Mouse (Mus musculus): ENCODE data around the gene Hist1h2ab.
A peak's percentile ranks its signal among the peaks of the same experiment; 100 is the strongest.

DNA sequence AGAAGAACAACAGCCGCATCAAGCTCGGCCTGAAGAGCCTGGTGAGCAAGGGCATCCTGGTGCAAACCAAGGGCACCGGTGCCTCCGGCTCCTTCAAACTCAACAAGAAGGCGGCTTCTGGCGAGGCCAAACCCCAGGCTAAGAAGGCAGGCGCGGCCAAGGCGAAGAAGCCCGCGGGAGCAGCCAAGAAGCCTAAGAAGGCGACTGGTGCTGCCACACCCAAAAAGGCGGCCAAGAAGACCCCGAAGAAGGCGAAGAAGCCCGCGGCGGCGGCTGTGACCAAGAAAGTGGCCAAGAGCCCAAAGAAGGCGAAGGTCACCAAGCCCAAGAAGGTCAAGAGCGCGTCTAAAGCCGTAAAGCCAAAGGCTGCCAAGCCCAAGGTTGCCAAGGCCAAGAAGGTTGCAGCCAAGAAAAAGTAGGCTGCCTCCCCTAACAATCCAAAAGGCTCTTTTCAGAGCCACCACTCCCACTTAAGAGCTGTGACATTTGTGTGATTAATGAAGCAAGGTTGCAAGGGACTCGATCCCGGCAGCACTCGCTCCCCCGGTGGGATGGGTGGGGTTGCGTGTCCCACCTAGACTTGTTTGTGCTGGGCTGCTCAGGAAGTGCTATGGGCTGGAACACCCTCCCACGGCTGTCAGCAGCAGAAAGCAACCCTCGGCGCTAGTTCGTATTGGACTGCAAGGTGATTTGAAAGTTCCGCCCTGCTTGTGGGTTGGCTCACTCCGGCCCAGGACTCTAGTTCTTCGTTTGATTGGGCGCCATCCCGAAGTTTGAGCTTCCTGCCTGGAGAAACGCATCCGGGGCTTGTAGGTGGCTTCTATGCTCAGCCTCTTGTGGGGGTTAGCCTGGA lies 11.6 kb upstream of the Hist1h2ab start:
- TF ChIP-seq POLR2A (IDR thresholded peaks at IDR 0.05; ENCODE audit: low read depth, low read length) (peak; percentile 70), CTCF (conservative IDR thresholded peaks at IDR 0.05; ENCODE audit: insufficient read depth, insufficient read length, low read depth, low read length) (no peak)

Data from kidney, adult 2 months (tissue).